Mouse (Mus musculus): ENCODE measurements around the gene Tmem190.

GRCm38 (mm10) chr7:4813105-4813791 is 30.5 kb downstream of the Tmem190 start:
- TF ChIP-seq TAL1 (IDR thresholded peaks at IDR 0.05; ENCODE audit: low read length) (no peak), GATA1 (IDR thresholded peaks at IDR 0.05; ENCODE audit: low read length) (no peak)
